Mouse (Mus musculus) liver, adult 2 months (tissue): Measurements from ENCODE around the gene Gm20850. TPM values are rescaled to one million over a fixed set of nuclear protein-coding genes. Genes with fewer than 3 reads are reported as not detected.
"Not testable (repeated sequence)": the region's sequence is repeated elsewhere in the genome, so short reads cannot be mapped to it uniquely, and the experiment has no call there.

Source experiments
- DNase-seq: peaks from one replicate; pipeline ENCODE4 v3.0.0-alpha.2; 2011; ENCODE audit warnings: low read depth, low spot score; ENCODE audit errors: extremely low read depth
- H3K27ac ChIP-seq: fragments of 200-500 bp; replicated peaks from 2 replicates; pipeline ENCODE4 v1.5.1; 2012; ENCODE audit warnings: low read depth, mild to moderate bottlenecking, control low read depth, inconsistent platforms, low read length; ENCODE audit not compliant: insufficient read depth
- H3K27me3 ChIP-seq: fragments of 200-500 bp; 2 replicates; pipeline ENCODE4 v1.6.1; 2012; ENCODE audit warnings: mild to moderate bottlenecking, moderate library complexity, low read length, inconsistent platforms; ENCODE audit not compliant: control insufficient read depth, insufficient read depth
- H3K36me3 ChIP-seq: fragments of 200-500 bp; 2 replicates; pipeline ENCODE4 v1.6.1; 2012; ENCODE audit warnings: low read length, inconsistent platforms; ENCODE audit not compliant: control insufficient read depth, insufficient read depth
- H3K4me1 ChIP-seq: fragments of 200-500 bp; 2 replicates; pipeline ENCODE4 v1.6.1; 2011; ENCODE audit warnings: low read length; ENCODE audit not compliant: control insufficient read depth, insufficient read depth
- H3K4me3 ChIP-seq: fragments of 200-500 bp; 2 replicates; pipeline ENCODE4 v1.5.1; 2011; ENCODE audit warnings: low read depth, mild to moderate bottlenecking, control low read depth, low read length, moderate library complexity; ENCODE audit not compliant: insufficient read depth
- H3K79me2 ChIP-seq: fragments of 200-500 bp; 2 replicates; pipeline ENCODE4 v1.6.1; 2012; ENCODE audit warnings: inconsistent platforms, mild to moderate bottlenecking, low read length, moderate library complexity; ENCODE audit not compliant: control insufficient read depth, insufficient read depth
- H3K9ac ChIP-seq: fragments of 200-500 bp; 2 replicates; pipeline ENCODE4 v1.6.1; 2012; ENCODE audit warnings: low read depth, mild to moderate bottlenecking, control low read depth, inconsistent platforms, low read length
- WGBS: fragments of 180-500 bp; shearing (Covaris S2); methylation state at CpG from one replicate; pipeline ENCODE4 v1.1.7; 2018; 5-methylcytosine and 5-hydroxymethylcytosine counted together
- polyA plus RNA-seq: library from polyadenylated mRNA; depleted of rRNA; stranded (reverse); fragments of >200 nt; gene quantifications from 2 replicates; pipeline ENCODE4 v1.2.3, GENCODE M21; 2012; rRNA removed
- total RNA-seq: library from RNA; depleted of rRNA; stranded (reverse); fragments of >200 nt; gene quantifications from 2 replicates; pipeline ENCODE4 v1.2.3, GENCODE M21; 2014; rRNA removed

Gene Gm20850
- total RNA-seq: not detected in 2 replicates
- polyA plus RNA-seq: not detected in 2 replicates

DNA sequence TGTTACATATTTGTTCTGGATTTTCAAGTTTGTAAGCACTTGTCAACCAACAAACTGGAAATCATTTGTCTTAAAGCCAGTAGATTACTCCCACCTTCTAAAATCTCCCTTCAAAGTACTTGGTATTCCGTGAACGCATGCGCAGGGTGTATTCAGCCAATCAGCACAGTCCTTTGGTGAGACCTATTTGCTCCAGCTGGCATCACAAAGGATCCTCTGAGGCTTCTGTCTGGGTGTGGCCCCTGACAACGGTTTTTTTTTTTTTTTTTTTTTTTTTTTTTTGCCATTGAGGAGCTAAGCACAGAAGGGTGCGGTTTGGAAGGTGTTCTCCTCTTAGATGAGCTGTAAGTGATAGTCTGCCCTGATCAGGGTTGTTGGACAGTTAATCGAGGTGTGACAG is at the start of gene Gm20850:
Gene Gm20850, plus strand, starts transcription at position 301 of the 400 bp plus-strand sequence.
- H3K79me2 ChIP-seq, H3K4me1 ChIP-seq, DNase-seq, H3K27ac ChIP-seq, H3K27me3 ChIP-seq, H3K9ac ChIP-seq, H3K4me3 ChIP-seq, H3K36me3 ChIP-seq: not testable (repeated sequence)
- no CpG with 5 or more reads among the region's 6 CpGs for WGBS
